Mouse (Mus musculus): ENCODE data around the gene Slc37a4.
A peak's percentile ranks its signal among the peaks of the same experiment; 100 is the strongest.
"Not testable (repeated sequence)": the region's sequence is repeated elsewhere in the genome, so short reads cannot be mapped to it uniquely, and the experiment has no call there.

DNA sequence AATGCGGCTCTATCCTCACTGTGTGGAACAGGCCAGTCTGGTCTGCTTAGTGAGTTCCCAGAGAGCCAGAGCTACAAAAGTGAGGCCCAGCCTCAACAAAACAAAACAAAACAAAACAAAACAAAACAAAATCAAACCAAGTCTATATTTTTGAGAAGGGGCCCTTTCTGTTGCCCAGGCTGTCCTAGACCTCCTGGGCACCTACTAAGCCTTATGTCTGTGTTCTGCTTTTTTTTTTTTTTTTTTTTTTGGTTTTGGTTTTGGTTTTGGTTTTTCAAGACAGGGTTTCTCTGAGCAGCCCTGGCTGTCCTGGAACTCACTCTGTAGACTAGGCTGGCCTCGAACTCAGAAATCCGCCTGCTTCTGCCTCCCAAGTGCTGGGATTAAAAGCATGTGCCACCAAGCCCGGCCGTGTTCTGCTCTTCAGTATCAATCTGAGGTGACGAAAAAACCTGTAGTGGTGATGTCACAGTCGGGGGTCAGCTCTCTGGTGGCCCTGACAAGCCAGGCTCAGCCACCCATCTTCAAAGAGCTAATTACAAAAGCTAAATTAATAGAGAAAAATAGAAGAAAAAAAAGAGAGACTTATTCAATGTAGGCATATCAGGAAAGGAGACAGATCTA is 47.9 kb downstream of the Slc37a4 start:
- not testable (repeated sequence) for TF ChIP-seq CTCF (conservative IDR thresholded peaks at IDR 0.05 in 1 of 2, IDR thresholded peaks at IDR 0.05 in 1 of 2; ENCODE audit: low read depth in 2 of 2, low read length in 2 of 2); NELFE (IDR thresholded peaks at IDR 0.05; ENCODE audit: low read depth, low read length); GABPA (IDR thresholded peaks at IDR 0.05; ENCODE audit: insufficient replicate concordance, low read depth, low read length); RCOR1 (conservative IDR thresholded peaks at IDR 0.05; ENCODE audit: low read depth, low read length)
- TF ChIP-seq TBP (conservative IDR thresholded peaks at IDR 0.05; ENCODE audit: low read depth, low read length), result 0 out of 2 replicates have a peak, but pooled peaks have one; percentile 50
